Mouse (Mus musculus): ENCODE measurements around the gene Diexf.

DNA sequence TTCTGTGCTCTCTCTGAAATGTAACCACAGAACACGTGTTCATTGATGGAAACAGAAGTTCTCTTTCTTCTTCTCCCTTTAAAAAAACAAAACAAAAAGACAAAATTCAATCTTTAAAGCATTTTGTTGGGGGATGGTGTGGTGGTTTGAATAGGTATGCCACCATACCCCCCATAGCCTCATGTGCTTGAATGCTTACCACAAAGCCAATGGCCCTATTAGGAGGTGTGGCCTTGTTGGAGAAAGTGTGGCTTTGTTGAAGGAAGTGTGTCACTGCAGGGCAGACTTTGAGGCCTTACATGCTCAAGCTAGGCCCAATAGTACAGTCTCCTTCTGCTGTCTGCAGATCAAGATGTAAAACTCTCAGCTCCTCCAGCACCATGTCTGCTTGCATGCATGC lies 16.3 kb upstream of the Diexf start:
- TF ChIP-seq EP300 (IDR thresholded peaks at IDR 0.05; ENCODE audit: low read depth) (no peak), CTCF (IDR thresholded peaks at IDR 0.05; ENCODE audit: low read depth) (no peak)

Measured in liver, postnatal 0 days (tissue).